Comparison of ENCODE assay signal across 8 mouse cellular contexts in genomic region chr4:86924804-86925458, GRCm38 (mm10). TPM values are rescaled to one million over a fixed set of nuclear protein-coding genes. Genes with fewer than 3 reads are reported as not detected.
DNase-seq lines count a peak whose midpoint lies in the region; ATAC-seq and TF ChIP-seq lines count a peak whose summit lies in the region.

No protein-coding gene starts in this region.

- no peak for ATAC-seq in liver, embryonic 13.5 days (ENCODE audit: low read depth)
- ATAC-seq in neural tube, embryonic 15.5 days (ENCODE audit: low FRiP score), result 0 out of 2 replicates have a peak, but pooled peaks have one; percentile 46

- peak; percentile 99; the same call in 1 of the 2 replicates for TF ChIP-seq CTCF in heart, adult 2 months (IDR thresholded peaks at IDR 0.05)

- 0 out of 2 replicates have a peak overlapping the region, but pooled peaks have one; percentile 35 for H3K27ac ChIP-seq in embryonic facial prominence, embryonic 10.5 days (replicated peaks)
- no peak overlapping the region for H3K27ac ChIP-seq in heart, adult 2 months
- no peak overlapping the region for H3K27ac ChIP-seq in liver, embryonic 13.5 days
- H3K27ac ChIP-seq in neural tube, embryonic 15.5 days (replicated peaks), result 0 out of 2 replicates have a peak overlapping the region, but pooled peaks have one; percentile 28

- no peak for TF ChIP-seq POLR2A in heart, adult 2 months (IDR thresholded peaks at IDR 0.05; ENCODE audit: insufficient read depth, low read depth, low read length)

- H3K9ac ChIP-seq in heart, adult 2 months (ENCODE audit: low read depth, low read length), result no peak overlapping the region
- no peak overlapping the region for H3K9ac ChIP-seq in liver, embryonic 13.5 days
- H3K9ac ChIP-seq in neural tube, embryonic 15.5 days (replicated peaks), result no peak overlapping the region

- H3K27me3 ChIP-seq in embryonic facial prominence, embryonic 10.5 days (replicated peaks; ENCODE audit: low read depth, poor library complexity, severe bottlenecking), result no peaks in the 10 kb centered on the region
- no peaks in the 10 kb centered on the region for H3K27me3 ChIP-seq in heart, adult 2 months (ENCODE audit: control insufficient read depth, insufficient read depth, low read length)
- H3K27me3 ChIP-seq in liver, embryonic 13.5 days, result no peaks in the 10 kb centered on the region
- H3K27me3 ChIP-seq in neural tube, embryonic 15.5 days (replicated peaks), result no peaks in the 10 kb centered on the region

- TF ChIP-seq EP300 in heart, adult 2 months (IDR thresholded peaks at IDR 0.05; ENCODE audit: insufficient read depth, low read depth, low read length), result peak; percentile 88

- no peaks in the 10 kb centered on the region for H3K79me2 ChIP-seq in heart, adult 2 months (replicated peaks; ENCODE audit: control insufficient read depth, insufficient read depth, low read length)

- H3K4me2 ChIP-seq in liver, embryonic 13.5 days, result no peak overlapping the region
- peak overlapping the region; percentile 9; the same call in 1 of the 2 replicates for H3K4me2 ChIP-seq in neural tube, embryonic 15.5 days

- no peaks in the 10 kb centered on the region for H3K4me1 ChIP-seq in embryonic facial prominence, embryonic 10.5 days
- no peaks in the 10 kb centered on the region; the same call in 1 of the 2 replicates for H3K4me1 ChIP-seq in heart, adult 2 months (ENCODE audit: control insufficient read depth, insufficient read depth, low read length)
- no peaks in the 10 kb centered on the region for H3K4me1 ChIP-seq in liver, embryonic 13.5 days (replicated peaks)
- H3K4me1 ChIP-seq in neural tube, embryonic 15.5 days, result peaks cover 3% of the 10 kb centered on the region; the same call in 1 of the 2 replicates

- WGBS in embryonic facial prominence, embryonic 10.5 days, result 13% methylated on average over 9 of the region's 9 CpGs
- WGBS in heart, adult 2 months, result 9% methylated on average over 9 of the region's 9 CpGs
- 11% methylated on average over 9 of the region's 9 CpGs for WGBS in liver, embryonic 13.5 days (ENCODE audit: insufficient replicate concordance)
- 11% methylated on average over 9 of the region's 9 CpGs for WGBS in neural tube, embryonic 15.5 days

- no peak overlapping the region for H3K4me3 ChIP-seq in embryonic facial prominence, embryonic 10.5 days
- H3K4me3 ChIP-seq in heart, adult 2 months, result no peak overlapping the region
- no peak overlapping the region for H3K4me3 ChIP-seq in liver, embryonic 13.5 days (replicated peaks)
- H3K4me3 ChIP-seq in neural tube, embryonic 15.5 days (replicated peaks), result no peak overlapping the region

- peak; percentile 87 for DNase-seq in CD4-positive, CD25-positive, alpha-beta regulatory T cell, adult 2 months (ENCODE audit: low read depth, low spot score)
- DNase-seq in adrenal gland, postnatal 25 days, result peak; percentile 79
- DNase-seq in embryonic facial prominence, embryonic 10.5 days (ENCODE audit: low spot score), result peak; percentile 82
- DNase-seq in heart, adult 2 months, result peak; percentile 67 to 84
- DNase-seq in kidney, postnatal 10 days, result peak; percentile 92
- peak; percentile 11 for DNase-seq in liver, embryonic 13.5 days
- peak; percentile 37 to 72 for DNase-seq in thymus, postnatal 10 days (ENCODE audit: low spot score in 2 of 2)

- no peaks in the 10 kb centered on the region for H3K36me3 ChIP-seq in embryonic facial prominence, embryonic 10.5 days (replicated peaks)
- no peaks in the 10 kb centered on the region for H3K36me3 ChIP-seq in heart, adult 2 months (ENCODE audit: control insufficient read depth, insufficient read depth, low read length)
- H3K36me3 ChIP-seq in liver, embryonic 13.5 days, result no peaks in the 10 kb centered on the region
- no peaks in the 10 kb centered on the region for H3K36me3 ChIP-seq in neural tube, embryonic 15.5 days

- H3K9me3 ChIP-seq in embryonic facial prominence, embryonic 10.5 days, result no peaks in the 10 kb centered on the region
- no peaks in the 10 kb centered on the region for H3K9me3 ChIP-seq in liver, embryonic 13.5 days (replicated peaks)
- H3K9me3 ChIP-seq in neural tube, embryonic 15.5 days (replicated peaks), result no peaks in the 10 kb centered on the region

- intact Hi-C loops in heart, adult 2 months (cut with DNase I), result loop anchor here (1.0 to 5.0 kb wide), 3 partner anchors 39 to 83 kb away; partner anchors contain the start of gene Rps6

RNA-seq across cellular contexts. Expression of gene Acer2, which starts 50.7 kb away (rescaled TPM):
- total RNA-seq in adrenal gland, postnatal 25 days (2021), result 17.2 and 21.0 TPM in 2 replicates
- polyA plus RNA-seq in embryonic facial prominence, embryonic 10.5 days (2016; fragmentation: Nextera tagmentation; extraction: Ambion mirVana), result 15.1 and 17.0 TPM in 2 replicates
- total RNA-seq in heart, adult 2 months (2021), result 10 to 100 TPM; 16.4 to 17.9 TPM
- 25.6 and 32.7 TPM in 2 replicates for polyA plus RNA-seq in heart, adult 2 months (2012; rRNA removed)
- 5.3 and 6.7 TPM in 2 replicates for polyA plus RNA-seq in liver, embryonic 13.5 days (2015; fragmentation: Nextera tagmentation; extraction: Ambion mirVana)
- 18.1 and 18.7 TPM in 2 replicates for polyA plus RNA-seq in neural tube, embryonic 15.5 days (2015; fragmentation: Nextera tagmentation; extraction: Ambion mirVana)

Comparison
In these comparisons a context has a peak if more than half of its experiments do, and no peak if none do; other contexts are left out.
1. DNase-seq: peak in every context shown above with its lines; median percentile 92 in kidney, postnatal 10 days; 87 in CD4-positive, CD25-positive, alpha-beta regulatory T cell, adult 2 months; 82 in embryonic facial prominence, embryonic 10.5 days; 79 in adrenal gland, postnatal 25 days; 76 in heart, adult 2 months; 54 in thymus, postnatal 10 days; 11 in liver, embryonic 13.5 days.
2. H3K27ac ChIP-seq: peak in embryonic facial prominence, embryonic 10.5 days (single experiment) and neural tube, embryonic 15.5 days (single experiment); none in heart, adult 2 months (single experiment) and liver, embryonic 13.5 days (single experiment).